Mouse (Mus musculus): ENCODE data around the gene Syne1. TPM values are rescaled to one million over a fixed set of nuclear protein-coding genes. Genes with fewer than 3 reads are reported as not detected.

Syne1 gene
- polyA plus RNA-seq, 1 experiment: 17.5 TPM

DNA sequence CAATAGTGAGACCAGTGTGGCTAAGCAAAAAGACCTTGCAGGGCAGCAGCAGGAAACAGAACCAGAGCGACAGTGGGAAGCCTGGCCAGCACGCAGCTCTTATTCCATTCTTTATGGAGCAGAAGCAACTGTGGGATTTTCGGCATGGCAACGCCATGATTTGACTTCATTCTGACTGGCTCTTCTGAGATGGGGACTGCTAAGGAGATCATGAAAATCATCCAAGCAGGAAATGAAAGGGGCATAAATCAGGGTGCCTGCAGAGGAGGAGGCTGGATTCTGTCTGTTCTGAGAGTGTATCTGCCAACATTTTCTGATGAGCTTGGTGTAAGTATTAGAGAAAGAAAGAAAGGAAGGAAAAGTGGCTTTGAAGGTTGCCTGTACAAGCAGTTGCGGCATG, 435.1 kb downstream of the Syne1 start:
- Histone ChIP-seq H3K27ac (ENCODE audit: insufficient read depth, low read depth, low read length) (no peak overlapping the region), H3K4me1 (ENCODE audit: control insufficient read depth, insufficient read depth, low read length) (no peaks in the 10 kb centered on the region), H3K4me3 (ENCODE audit: insufficient read depth, low read length) (no peak overlapping the region)
- TF ChIP-seq CTCF (IDR thresholded peaks at IDR 0.05; ENCODE audit: low read depth, low read length): no peak
- no peak for TF ChIP-seq POLR2A (IDR thresholded peaks at IDR 0.05; ENCODE audit: borderline replicate concordance, low read depth, low read length)

GRCm38 (mm10) chr10:5110773-5111172, 440.5 kb downstream of the Syne1 start:
- Histone ChIP-seq H3K27ac (ENCODE audit: insufficient read depth, low read depth, low read length) (no peak overlapping the region), H3K4me1 (ENCODE audit: control insufficient read depth, insufficient read depth, low read length) (peaks cover 3% of the 10 kb centered on the region), H3K4me3 (ENCODE audit: insufficient read depth, low read length) (no peak overlapping the region)
- TF ChIP-seq POLR2A (IDR thresholded peaks at IDR 0.05; ENCODE audit: borderline replicate concordance, low read depth, low read length) (no peak), CTCF (IDR thresholded peaks at IDR 0.05; ENCODE audit: low read depth, low read length) (no peak)

DNA sequence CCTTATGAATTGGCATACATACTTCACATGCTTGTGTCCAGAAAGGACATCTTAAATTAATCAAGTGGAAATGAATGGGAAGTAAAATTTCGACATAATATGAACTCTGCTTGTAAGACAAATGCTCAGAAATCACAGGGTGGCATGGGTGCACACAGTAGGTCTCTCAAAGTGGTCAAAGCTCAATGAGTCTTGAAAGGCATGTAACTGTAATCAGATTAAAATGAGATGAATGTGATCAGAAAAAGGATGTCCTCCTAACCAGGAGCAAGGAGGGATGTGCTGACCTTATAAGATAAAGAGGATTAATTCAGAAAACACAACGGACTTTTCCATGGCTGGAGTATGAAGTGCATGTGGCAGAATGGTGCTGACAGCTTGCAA, 453.5 kb downstream of the Syne1 start:
- H3K4me1 ChIP-seq (ENCODE audit: control insufficient read depth, insufficient read depth, low read length): no peaks in the 10 kb centered on the region
- no peak overlapping the region for H3K4me3 ChIP-seq (ENCODE audit: insufficient read depth, low read length)
- no peak overlapping the region for H3K27ac ChIP-seq (ENCODE audit: insufficient read depth, low read depth, low read length)
- TF ChIP-seq CTCF (IDR thresholded peaks at IDR 0.05; ENCODE audit: low read depth, low read length) (no peak), POLR2A (IDR thresholded peaks at IDR 0.05; ENCODE audit: borderline replicate concordance, low read depth, low read length) (no peak)

GRCm38 (mm10) chr10:5096996-5097753, 454.1 kb downstream of the Syne1 start:
- H3K4me3 ChIP-seq (ENCODE audit: insufficient read depth, low read length): no peak overlapping the region
- TF ChIP-seq CTCF (IDR thresholded peaks at IDR 0.05; ENCODE audit: low read depth, low read length) (no peak), POLR2A (IDR thresholded peaks at IDR 0.05; ENCODE audit: borderline replicate concordance, low read depth, low read length) (no peak)
- no peaks in the 10 kb centered on the region for H3K4me1 ChIP-seq (ENCODE audit: control insufficient read depth, insufficient read depth, low read length)
- no peak overlapping the region for H3K27ac ChIP-seq (ENCODE audit: insufficient read depth, low read depth, low read length)

DNA sequence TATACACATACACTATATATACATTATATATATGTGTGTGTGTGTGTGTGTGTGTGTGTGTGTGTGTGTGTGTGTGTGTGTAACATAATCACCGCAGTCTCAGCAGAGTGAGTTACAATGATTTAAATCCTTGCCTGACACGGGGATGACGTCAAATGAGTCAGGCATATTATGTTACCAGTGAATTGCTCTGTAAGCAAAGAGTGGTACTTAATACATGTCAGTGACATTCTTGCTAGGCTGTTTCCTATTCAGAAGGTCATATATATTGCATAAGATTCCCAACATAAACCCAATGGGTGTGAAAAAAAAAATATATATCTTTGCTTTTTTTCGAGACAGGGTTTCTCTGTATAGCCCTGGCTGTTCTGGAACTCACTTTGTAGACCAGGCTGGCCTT, 462.1 kb downstream of the Syne1 start:
- H3K4me1 ChIP-seq (ENCODE audit: control insufficient read depth, insufficient read depth, low read length): peaks cover 3% of the 10 kb centered on the region
- TF ChIP-seq CTCF (IDR thresholded peaks at IDR 0.05; ENCODE audit: low read depth, low read length) (no peak), POLR2A (IDR thresholded peaks at IDR 0.05; ENCODE audit: borderline replicate concordance, low read depth, low read length) (no peak)
- no peak overlapping the region for H3K27ac ChIP-seq (ENCODE audit: insufficient read depth, low read depth, low read length)
- H3K4me3 ChIP-seq (ENCODE audit: insufficient read depth, low read length): no peak overlapping the region

- Histone ChIP-seq H3K4me3 (ENCODE audit: insufficient read depth, low read length) (no peak overlapping the region), H3K4me1 (ENCODE audit: control insufficient read depth, insufficient read depth, low read length) (peaks cover 3% of the 10 kb centered on the region), H3K27ac (ENCODE audit: insufficient read depth, low read depth, low read length) (no peak overlapping the region)
- no peak for TF ChIP-seq CTCF (IDR thresholded peaks at IDR 0.05; ENCODE audit: low read depth, low read length)
- no peak for TF ChIP-seq POLR2A (IDR thresholded peaks at IDR 0.05; ENCODE audit: borderline replicate concordance, low read depth, low read length)
Observed at GRCm38 (mm10) chr10:5087336-5087735, 463.9 kb downstream of the Syne1 start.

GRCm38 (mm10) chr10:5086329-5086728, 465.0 kb downstream of the Syne1 start:
- TF ChIP-seq CTCF (IDR thresholded peaks at IDR 0.05; ENCODE audit: low read depth, low read length) (no peak), POLR2A (IDR thresholded peaks at IDR 0.05; ENCODE audit: borderline replicate concordance, low read depth, low read length) (no peak)
- Histone ChIP-seq H3K4me3 (ENCODE audit: insufficient read depth, low read length) (no peak overlapping the region), H3K27ac (ENCODE audit: insufficient read depth, low read depth, low read length) (no peak overlapping the region), H3K4me1 (ENCODE audit: control insufficient read depth, insufficient read depth, low read length) (peaks cover 3% of the 10 kb centered on the region)

DNA sequence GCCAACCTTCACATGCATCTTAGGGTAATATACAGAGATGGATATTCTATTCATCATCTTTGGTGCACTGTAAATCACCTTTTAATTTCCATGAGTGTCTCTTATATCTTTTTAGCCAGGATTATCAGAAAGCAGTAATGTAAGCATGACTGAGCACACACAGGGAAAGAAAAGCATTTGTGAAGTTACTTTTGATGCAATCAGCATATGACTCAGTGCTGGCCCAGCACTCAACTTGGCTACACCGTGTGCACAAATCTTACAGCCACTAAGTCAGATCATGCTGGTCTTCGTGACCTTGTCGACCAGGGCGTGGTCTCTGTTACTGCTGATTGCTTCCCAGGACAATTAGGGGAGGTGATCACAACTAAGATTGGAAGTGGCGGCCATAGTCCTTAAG, 465.5 kb downstream of the Syne1 start:
- TF ChIP-seq CTCF (IDR thresholded peaks at IDR 0.05; ENCODE audit: low read depth, low read length) (no peak), POLR2A (IDR thresholded peaks at IDR 0.05; ENCODE audit: borderline replicate concordance, low read depth, low read length) (no peak)
- no peak overlapping the region for H3K27ac ChIP-seq (ENCODE audit: insufficient read depth, low read depth, low read length)
- peaks cover 3% of the 10 kb centered on the region for H3K4me1 ChIP-seq (ENCODE audit: control insufficient read depth, insufficient read depth, low read length)
- H3K4me3 ChIP-seq (ENCODE audit: insufficient read depth, low read length): no peak overlapping the region

DNA sequence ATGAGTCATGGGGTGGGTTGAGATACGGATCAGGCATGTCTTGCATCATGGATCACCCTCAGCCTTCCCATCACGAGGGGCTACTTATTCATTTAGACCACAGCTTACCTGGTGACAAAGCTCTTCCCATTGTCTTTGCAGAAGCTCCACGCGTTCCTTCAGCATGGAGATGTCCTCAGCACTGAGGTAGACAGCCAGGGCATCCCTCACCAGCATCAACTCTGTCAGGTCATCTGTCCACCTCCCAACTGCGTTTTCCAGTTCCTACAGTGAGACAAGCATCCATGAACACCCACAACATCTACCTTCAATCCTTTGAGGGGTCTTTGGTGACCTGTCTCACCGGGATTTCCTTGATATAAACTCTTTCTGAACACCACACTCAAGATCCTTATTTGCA, 467.6 kb downstream of the Syne1 start:
- H3K27ac ChIP-seq (ENCODE audit: insufficient read depth, low read depth, low read length): no peak overlapping the region
- no peak overlapping the region for H3K4me3 ChIP-seq (ENCODE audit: insufficient read depth, low read length)
- H3K4me1 ChIP-seq (ENCODE audit: control insufficient read depth, insufficient read depth, low read length): peaks cover 10% of the 10 kb centered on the region
- TF ChIP-seq POLR2A (IDR thresholded peaks at IDR 0.05; ENCODE audit: borderline replicate concordance, low read depth, low read length): no peak
- no peak for TF ChIP-seq CTCF (IDR thresholded peaks at IDR 0.05; ENCODE audit: low read depth, low read length)

DNA sequence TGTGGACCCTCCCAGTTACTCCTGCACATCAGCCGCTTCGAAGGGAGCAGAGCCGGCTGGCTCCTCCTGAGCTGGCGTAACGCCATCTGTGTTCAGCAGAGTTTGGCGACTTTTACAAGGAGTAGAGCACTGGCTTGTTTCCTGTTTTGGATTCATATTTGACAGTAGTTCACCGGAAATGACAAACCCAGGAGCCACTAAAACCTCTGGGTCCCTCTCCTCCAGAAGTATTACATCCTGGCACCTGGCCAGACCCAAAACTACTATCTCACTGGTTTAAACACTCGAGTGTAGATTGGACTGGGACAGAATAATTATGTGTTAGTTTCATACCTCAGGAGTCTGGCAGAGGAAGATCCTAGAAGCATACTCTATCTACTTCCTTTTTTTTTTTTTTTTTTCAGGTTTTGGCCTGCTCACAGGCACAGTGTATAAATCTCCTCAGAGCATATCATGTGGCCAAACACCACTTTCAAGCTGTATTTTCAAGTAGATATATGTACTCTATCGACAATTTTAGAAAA, 471.3 kb downstream of the Syne1 start:
- TF ChIP-seq POLR2A (IDR thresholded peaks at IDR 0.05; ENCODE audit: borderline replicate concordance, low read depth, low read length) (no peak), CTCF (IDR thresholded peaks at IDR 0.05; ENCODE audit: low read depth, low read length) (no peak)
- Histone ChIP-seq H3K4me1 (ENCODE audit: control insufficient read depth, insufficient read depth, low read length) (peaks cover 7% of the 10 kb centered on the region; the same call in 1 of the 2 replicates), H3K27ac (ENCODE audit: insufficient read depth, low read depth, low read length) (peak overlapping the region; percentile 85), H3K4me3 (ENCODE audit: insufficient read depth, low read length) (peak overlapping the region; percentile 14; the same call in 1 of the 2 replicates)

All from bone marrow macrophage, adult 2 months (primary cell).